Mouse (Mus musculus): ENCODE measurements around the gene Gchfr.

DNA sequence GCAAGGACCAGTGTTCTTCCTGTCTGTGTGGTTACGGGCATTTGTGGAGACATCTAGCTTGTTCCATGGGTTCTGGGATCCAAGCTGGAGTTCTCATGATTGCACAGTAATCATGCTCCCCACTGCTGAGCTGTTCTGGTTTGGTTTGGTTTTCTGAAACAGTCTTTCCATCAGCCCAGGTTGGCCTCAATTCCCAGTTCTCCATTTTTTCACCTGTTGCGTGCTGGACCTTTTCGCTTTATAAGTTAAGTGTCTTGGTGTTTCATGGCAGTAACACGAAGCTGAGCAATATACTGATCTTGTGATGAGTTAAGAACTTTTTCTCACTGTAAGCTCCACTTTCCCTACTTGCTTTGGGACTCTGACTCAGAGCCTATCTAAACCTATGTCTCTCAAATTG is 3.6 kb upstream of the Gchfr start:
- TF ChIP-seq CTCF (IDR thresholded peaks at IDR 0.05; ENCODE audit: extremely low read depth, insufficient read depth, insufficient read length, insufficient replicate concordance) (no peak), POLR2A (IDR thresholded peaks at IDR 0.05; ENCODE audit: low read depth, low read length) (no peak)
